Mouse (Mus musculus): Measurements from ENCODE around the gene Ereg. TPM values are rescaled to one million over a fixed set of nuclear protein-coding genes. Genes with fewer than 3 reads are reported as not detected.

Gene Ereg
- total and polyA plus RNA-seq, 3 experiments = not detected

- dilution Hi-C loops (cut with MboI; ENCODE audit: extremely low pct_ligation_motif_present, extremely low pct_unique_long_range_greater_than_20kb, low sequenced_read_pairs) (no loop called here), in situ Hi-C loops (cut with MboI; ENCODE audit: low pct_ligation_motif_present, low pct_unique_long_range_greater_than_20kb, low sequenced_read_pairs) (loop anchor here (25.0 kb wide), 1 partner anchor 277 kb away; no protein-coding TSS in a partner anchor)
- no peak for TF ChIP-seq MAX (IDR thresholded peaks at IDR 0.05; ENCODE audit: low read length)
- no peak for TF ChIP-seq JUN (IDR thresholded peaks at IDR 0.05; ENCODE audit: insufficient read depth, low read depth, low read length)
- no peak for TF ChIP-seq KAT2A (IDR thresholded peaks at IDR 0.05; ENCODE audit: insufficient replicate concordance, low read length)
- no peak for TF ChIP-seq MXI1 (IDR thresholded peaks at IDR 0.05; ENCODE audit: low read depth, low read length)
- TF ChIP-seq USF1 (IDR thresholded peaks at IDR 0.05; ENCODE audit: low read depth, low read length) = no peak
- TF ChIP-seq ZNF384 (IDR thresholded peaks at IDR 0.05; ENCODE audit: low read depth, low read length) = no peak
- TF ChIP-seq CTCF (conservative IDR thresholded peaks at IDR 0.05 in 1 of 2, IDR thresholded peaks at IDR 0.05 in 1 of 2; ENCODE audit: low read depth in 2 of 2, low read length in 2 of 2) = no peak
- TF ChIP-seq MYC (IDR thresholded peaks at IDR 0.05; ENCODE audit: low read depth, low read length) = no peak
- TF ChIP-seq NRF1 (IDR thresholded peaks at IDR 0.05; ENCODE audit: low read depth, low read length) = no peak
- Histone ChIP-seq H3K4me1 (ENCODE audit: control insufficient read depth in 1 of 2, insufficient read depth in 2 of 2) (peaks cover 0 to 2% of the 10 kb centered on the region in 2 experiments; a peak in 1 of 4 replicates), H3K36me3 (replicated peaks in 1 of 2; ENCODE audit: control insufficient read depth in 1 of 2, insufficient read depth in 1 of 2, low read length in 1 of 2) (no peaks in the 10 kb centered on the region), H3K4me3 (replicated peaks in 1 of 3; ENCODE audit: low read depth in 2 of 3, low read length in 2 of 3, poor library complexity in 1 of 3) (no peak overlapping the region), H3K9ac (ENCODE audit: insufficient read depth, low read depth) (no peak overlapping the region), H3K9me3 (replicated peaks; ENCODE audit: low read length) (no peaks in the 10 kb centered on the region), H3K27ac (ENCODE audit: insufficient read depth, low read depth) (no peak overlapping the region), H3K79me2 (replicated peaks; ENCODE audit: control insufficient read depth, extremely low read depth, insufficient read depth, poor library complexity, severe bottlenecking) (no peaks in the 10 kb centered on the region), H3K27me3 (replicated peaks) (no peaks in the 10 kb centered on the region), H3K4me2 (ENCODE audit: insufficient read depth, low read depth, poor library complexity, severe bottlenecking) (no peak overlapping the region)
- no peak for DNase-seq (ENCODE audit: extremely low read depth)
These were observed 39.1 kb upstream of the Ereg start for GRCm38 (mm10) chr5:91035341-91035740.

GRCm38 (mm10) chr5:91036628-91037027, 37.8 kb upstream of the Ereg start:
- dilution Hi-C loops (cut with MboI; ENCODE audit: extremely low pct_ligation_motif_present, extremely low pct_unique_long_range_greater_than_20kb, low sequenced_read_pairs) (no loop called here), in situ Hi-C loops (cut with MboI; ENCODE audit: low pct_ligation_motif_present, low pct_unique_long_range_greater_than_20kb, low sequenced_read_pairs) (loop anchor here (25.0 kb wide), 1 partner anchor 276 kb away; no protein-coding TSS in a partner anchor)
- H3K27me3 ChIP-seq (replicated peaks) = no peaks in the 10 kb centered on the region
- no peaks in the 10 kb centered on the region for H3K79me2 ChIP-seq (replicated peaks; ENCODE audit: control insufficient read depth, extremely low read depth, insufficient read depth, poor library complexity, severe bottlenecking)
- no peak for DNase-seq (ENCODE audit: extremely low read depth)
- peaks cover 0 to 2% of the 10 kb centered on the region in 2 experiments; a peak in 1 of 4 replicates for H3K4me1 ChIP-seq (ENCODE audit: control insufficient read depth in 1 of 2, insufficient read depth in 2 of 2)
- TF ChIP-seq CHD1 (IDR thresholded peaks at IDR 0.05; ENCODE audit: low read depth, low read length) (no peak), MYC (IDR thresholded peaks at IDR 0.05; ENCODE audit: low read depth, low read length) (no peak), TBP (conservative IDR thresholded peaks at IDR 0.05; ENCODE audit: low read depth, low read length) (no peak), UBTF (IDR thresholded peaks at IDR 0.05; ENCODE audit: low read depth, low read length) (no peak), MAX (IDR thresholded peaks at IDR 0.05; ENCODE audit: low read length) (no peak), POLR2A (IDR thresholded peaks at IDR 0.05; ENCODE audit: low read depth, low read length) (no peak), ZMIZ1 (IDR thresholded peaks at IDR 0.05; ENCODE audit: low read depth, low read length) (no peak)
- H3K4me2 ChIP-seq (ENCODE audit: insufficient read depth, low read depth, poor library complexity, severe bottlenecking) = no peak overlapping the region
- H3K9me3 ChIP-seq (replicated peaks; ENCODE audit: low read length) = no peaks in the 10 kb centered on the region
- H3K9ac ChIP-seq (ENCODE audit: insufficient read depth, low read depth) = no peak overlapping the region
- no peaks in the 10 kb centered on the region for H3K36me3 ChIP-seq (replicated peaks in 1 of 2; ENCODE audit: control insufficient read depth in 1 of 2, insufficient read depth in 1 of 2, low read length in 1 of 2)
- H3K4me3 ChIP-seq (replicated peaks in 1 of 3; ENCODE audit: low read depth in 2 of 3, low read length in 2 of 3, poor library complexity in 1 of 3) = no peak overlapping the region
- no peak overlapping the region for H3K27ac ChIP-seq (ENCODE audit: insufficient read depth, low read depth)

GRCm38 (mm10) chr5:91037756-91038155, 36.7 kb upstream of the Ereg start:
- Histone ChIP-seq H3K9me3 (replicated peaks; ENCODE audit: low read length) (no peaks in the 10 kb centered on the region), H3K36me3 (replicated peaks in 1 of 2; ENCODE audit: control insufficient read depth in 1 of 2, insufficient read depth in 1 of 2, low read length in 1 of 2) (no peaks in the 10 kb centered on the region), H3K9ac (ENCODE audit: insufficient read depth, low read depth) (no peak overlapping the region), H3K79me2 (replicated peaks; ENCODE audit: control insufficient read depth, extremely low read depth, insufficient read depth, poor library complexity, severe bottlenecking) (no peaks in the 10 kb centered on the region), H3K4me2 (ENCODE audit: insufficient read depth, low read depth, poor library complexity, severe bottlenecking) (no peak overlapping the region), H3K27ac (ENCODE audit: insufficient read depth, low read depth) (no peak overlapping the region), H3K4me1 (ENCODE audit: control insufficient read depth in 1 of 2, insufficient read depth in 2 of 2) (peaks cover 0 to 2% of the 10 kb centered on the region in 2 experiments; a peak in 1 of 4 replicates), H3K4me3 (replicated peaks in 1 of 3; ENCODE audit: low read depth in 2 of 3, low read length in 2 of 3, poor library complexity in 1 of 3) (no peak overlapping the region), H3K27me3 (replicated peaks) (no peaks in the 10 kb centered on the region)
- in situ Hi-C loops (cut with MboI; ENCODE audit: low pct_ligation_motif_present, low pct_unique_long_range_greater_than_20kb, low sequenced_read_pairs) (loop anchor here (25.0 kb wide), 1 partner anchor 275 kb away; no protein-coding TSS in a partner anchor), dilution Hi-C loops (cut with MboI; ENCODE audit: extremely low pct_ligation_motif_present, extremely low pct_unique_long_range_greater_than_20kb, low sequenced_read_pairs) (no loop called here)
- TF ChIP-seq CTCF (conservative IDR thresholded peaks at IDR 0.05 in 1 of 2, IDR thresholded peaks at IDR 0.05 in 1 of 2; ENCODE audit: low read depth in 2 of 2, low read length in 2 of 2) = no peak
- no peak for TF ChIP-seq IRF4 (IDR thresholded peaks at IDR 0.05; ENCODE audit: low read depth, low read length)
- no peak for TF ChIP-seq E2F4 (IDR thresholded peaks at IDR 0.05; ENCODE audit: insufficient replicate concordance, low read depth, low read length)
- TF ChIP-seq POLR2AphosphoS2 (IDR thresholded peaks at IDR 0.05; ENCODE audit: low read depth, low read length) = no peak
- TF ChIP-seq ZKSCAN1 (IDR thresholded peaks at IDR 0.05; ENCODE audit: borderline replicate concordance, low read depth, low read length) = no peak
- TF ChIP-seq MAZ (IDR thresholded peaks at IDR 0.05; ENCODE audit: low read depth, low read length) = no peak
- no peak for TF ChIP-seq MAX (IDR thresholded peaks at IDR 0.05; ENCODE audit: low read length)
- no peak for TF ChIP-seq POLR2A (IDR thresholded peaks at IDR 0.05; ENCODE audit: low read depth, low read length)
- TF ChIP-seq TCF12 (IDR thresholded peaks at IDR 0.05; ENCODE audit: low read depth, low read length) = no peak
- TF ChIP-seq UBTF (IDR thresholded peaks at IDR 0.05; ENCODE audit: low read depth, low read length) = no peak
- TF ChIP-seq USF2 (conservative IDR thresholded peaks at IDR 0.05; ENCODE audit: low read depth, low read length) = no peak
- no peak for TF ChIP-seq ZC3H11A (IDR thresholded peaks at IDR 0.05; ENCODE audit: low read depth, low read length)
- no peak for DNase-seq (ENCODE audit: extremely low read depth)
